Mouse (Mus musculus) midbrain, embryonic 12.5 days (tissue): Measurements from ENCODE around the gene Them7. TPM values are rescaled to one million over a fixed set of nuclear protein-coding genes. Genes with fewer than 3 reads are reported as not detected.

Source experiments
- ATAC-seq: fragments of 200-750 bp; cut with Nextera tagmentation; 2 replicates; pipeline ENCODE4 v1.8.0; 2017; ENCODE audit warnings: low read depth, moderate TSS enrichment, moderate library complexity; ENCODE audit not compliant: low FRiP score
- H3K27ac ChIP-seq: fragments of 300-500 bp; sonication (generic); replicated peaks from 2 replicates; pipeline ENCODE4 v1.5.1; 2016; ENCODE audit warnings: mild to moderate bottlenecking
- H3K27me3 ChIP-seq: fragments of 300-500 bp; sonication (generic); 2 replicates; pipeline ENCODE4 v1.6.1; 2016; ENCODE audit warnings: mild to moderate bottlenecking
- H3K36me3 ChIP-seq: fragments of 300-500 bp; sonication (generic); 2 replicates; pipeline ENCODE4 v1.6.1; 2016
- H3K4me1 ChIP-seq: fragments of 300-500 bp; sonication (generic); 2 replicates; pipeline ENCODE4 v1.6.1; 2016
- H3K4me2 ChIP-seq: fragments of 300-500 bp; sonication (generic); replicated peaks from 2 replicates; pipeline ENCODE4 v1.6.1; 2016; ENCODE audit warnings: mild to moderate bottlenecking, moderate library complexity
- H3K4me3 ChIP-seq: fragments of 300-500 bp; sonication (generic); 2 replicates; pipeline ENCODE4 v1.5.1; 2016; ENCODE audit warnings: mild to moderate bottlenecking
- H3K9ac ChIP-seq: fragments of 300-500 bp; sonication (generic); replicated peaks from 2 replicates; pipeline ENCODE4 v1.6.1; 2016; ENCODE audit warnings: mild to moderate bottlenecking, moderate library complexity
- H3K9me3 ChIP-seq: fragments of 300-500 bp; sonication (generic); 2 replicates; pipeline ENCODE4 v1.6.1; 2016; ENCODE audit warnings: mild to moderate bottlenecking
- WGBS: fragments of 180-500 bp; shearing (Covaris S2); methylation state at CpG from one replicate; pipeline ENCODE4 v1.1.7; 2016; 5-methylcytosine and 5-hydroxymethylcytosine counted together
- polyA plus RNA-seq: library from polyadenylated mRNA; unstranded; fragments of >200 nt; fragmentation: Nextera tagmentation; extraction: Ambion mirVana; gene quantifications from 2 replicates; pipeline ENCODE4 v1.2.1, GENCODE M21; 2016

Gene Them7
- polyA plus RNA-seq, 1 experiment from 2014 or later, result 0.11 TPM

DNA sequence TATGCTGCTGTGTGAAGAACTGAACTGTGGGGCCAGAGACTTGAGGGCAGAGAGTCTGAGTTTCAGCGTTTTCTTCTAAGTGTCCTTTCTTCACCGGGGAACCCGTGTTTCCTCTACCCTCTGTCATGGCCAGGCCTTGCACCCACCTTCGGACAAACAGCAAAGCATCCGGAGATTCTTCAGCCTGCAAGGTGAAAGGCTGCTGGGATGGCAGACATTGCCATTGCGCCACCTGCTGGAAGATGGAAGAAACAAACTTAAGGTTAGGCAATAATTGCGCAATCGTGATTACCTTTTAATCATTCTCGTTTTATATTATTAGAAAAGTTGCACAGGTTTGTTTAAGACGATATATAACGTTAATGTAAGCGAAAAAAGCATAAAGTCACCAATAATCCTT is 203.9 kb downstream of the Them7 start:
- H3K4me1 ChIP-seq, result peaks cover 4% of the 10 kb centered on the region; the same call in 1 of the 2 replicates
- 5% methylated on average over 12 of the region's 12 CpGs for WGBS
- no peak overlapping the region for H3K9ac ChIP-seq
- no peak overlapping the region for H3K4me2 ChIP-seq
- peak; percentile 52; the same call in 1 of the 2 replicates for ATAC-seq
- H3K9me3 ChIP-seq, result no peaks in the 10 kb centered on the region
- no peak overlapping the region for H3K27ac ChIP-seq
- H3K27me3 ChIP-seq, result peaks cover 32% of the 10 kb centered on the region
- H3K4me3 ChIP-seq, result no peak overlapping the region
- no peaks in the 10 kb centered on the region for H3K36me3 ChIP-seq

- peaks cover 8% of the 10 kb centered on the region; the same call in 1 of the 2 replicates for H3K4me1 ChIP-seq
- whole genome bisulfite sequencing, result 24% methylated on average over 6 of the region's 6 CpGs
- H3K4me2 ChIP-seq, result no peak overlapping the region
- H3K9me3 ChIP-seq, result no peaks in the 10 kb centered on the region
- H3K27me3 ChIP-seq, result peaks cover 36% of the 10 kb centered on the region
- H3K4me3 ChIP-seq, result no peak overlapping the region
- no peak for ATAC-seq
- no peak overlapping the region for H3K9ac ChIP-seq
- no peaks in the 10 kb centered on the region for H3K36me3 ChIP-seq
- no peak overlapping the region for H3K27ac ChIP-seq
These were observed 204.3 kb downstream of the Them7 start for GRCm38 (mm10) chr2:105428467-105428866.

Other genes with a start within 250 kb of the Them7 start
- gene Eif3m, start 207.2 kb upstream of the Them7 start, polyA plus RNA-seq, result 234 and 236 TPM in 2 replicates
- gene Gm11060, start 132.3 kb upstream of the Them7 start, polyA plus RNA-seq, result not detected in 2 replicates
- 0.11 and 0.12 TPM in 2 replicates for gene Wt1, start 97.8 kb upstream of the Them7 start, polyA plus RNA-seq
- gene Rcn1, start 175.0 kb downstream of the Them7 start, polyA plus RNA-seq, result 89.9 and 95.7 TPM in 2 replicates